Mouse (Mus musculus) C2C12 (cell line): ENCODE measurements around the gene Atad5.

ENCODE experiments used
- CTCF ChIP-seq: IDR thresholded peaks from one replicate; pipeline ENCODE4 v1.5.1; 2011; ENCODE audit not compliant: control insufficient read depth, insufficient read depth, insufficient read length
- MAX ChIP-seq: IDR thresholded peaks from one replicate; pipeline ENCODE4 v1.6.1; 2011; ENCODE audit warnings: mild to moderate bottlenecking, control low read depth
- MYOD1 ChIP-seq: IDR thresholded peaks from one replicate; pipeline ENCODE4 v1.6.1; 2011; ENCODE audit warnings: low read depth; ENCODE audit not compliant: control insufficient read depth, insufficient read length

DNA sequence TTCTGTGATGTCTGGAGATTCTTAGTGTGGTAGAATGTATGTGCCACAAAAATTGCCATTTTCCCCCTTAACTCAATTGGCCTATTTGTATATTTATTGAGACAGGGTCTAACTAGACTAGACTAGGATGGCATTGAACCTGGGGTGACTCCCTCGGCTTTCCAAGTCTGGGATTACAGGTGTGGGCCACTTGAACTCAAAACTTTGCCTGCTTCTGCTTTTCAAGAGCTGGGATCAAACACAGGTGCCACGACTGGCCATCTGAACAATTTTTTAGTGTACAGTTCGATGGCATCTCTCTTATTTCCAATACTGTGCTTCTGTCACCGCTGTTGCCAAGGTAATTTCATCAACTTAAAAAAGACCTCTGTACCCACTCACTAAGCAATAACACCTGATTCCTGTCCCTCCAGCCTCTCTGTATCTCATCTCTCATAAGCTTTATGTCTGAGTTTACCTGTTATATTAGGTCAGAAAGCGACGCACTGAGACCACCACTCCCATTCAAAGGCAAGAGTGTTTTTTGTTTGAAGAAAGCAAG lies 95.4 kb downstream of the Atad5 start:
- TF ChIP-seq CTCF (no peak), MYOD1 (no peak), MAX (no peak)
